Mouse (Mus musculus): ENCODE data around the gene Bloc1s5. TPM values are rescaled to one million over a fixed set of nuclear protein-coding genes. Genes with fewer than 3 reads are reported as not detected.
A peak's percentile ranks its signal among the peaks of the same experiment; 100 is the strongest.

The Bloc1s5 gene
- polyA plus RNA-seq, 1 experiment from 2014 or later, result 18.8 TPM

DNA sequence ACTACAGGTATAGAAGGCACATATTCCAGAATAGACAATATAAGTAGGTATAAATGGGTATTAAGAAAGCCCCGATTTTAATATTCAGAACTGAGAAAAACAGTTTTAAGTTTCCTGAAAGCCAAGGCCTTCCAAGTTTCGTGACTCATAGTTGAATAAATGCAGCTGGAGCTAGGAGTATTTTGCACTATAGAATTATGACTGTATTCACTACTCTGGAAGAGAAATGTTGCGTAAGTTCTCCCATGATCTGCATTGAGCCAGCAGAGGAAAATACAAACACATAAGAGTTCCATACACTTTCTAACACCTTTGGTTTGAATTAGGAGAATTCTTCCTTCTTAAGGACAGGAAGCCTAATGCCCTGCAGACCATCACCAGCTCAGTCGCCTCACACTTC lies 15.4 kb upstream of the Bloc1s5 start:
- no peak for ATAC-seq (ENCODE audit: low FRiP score, low TSS enrichment)
- Histone ChIP-seq H3K36me3 (ENCODE audit: control insufficient read depth, insufficient read depth, low read length) (peaks cover 90% of the 10 kb centered on the region), H3K4me3 (ENCODE audit: low read length) (no peak overlapping the region), H3K27me3 (ENCODE audit: control insufficient read depth, insufficient read depth, low read length) (no peaks in the 10 kb centered on the region), H3K9me3 (ENCODE audit: control insufficient read depth, low read length) (no peaks in the 10 kb centered on the region), H3K4me2 (replicated peaks; ENCODE audit: low read depth, low read length) (no peak overlapping the region), H3K4me1 (ENCODE audit: control insufficient read depth, insufficient read depth, low read length) (no peaks in the 10 kb centered on the region), H3K27ac (ENCODE audit: low read depth, low read length) (no peak overlapping the region), H3K9ac (ENCODE audit: low read depth, low read length) (no peak overlapping the region)
- 87% methylated on average over 4 of the region's 4 CpGs for WGBS

- Histone ChIP-seq H3K27ac (ENCODE audit: low read depth, low read length) (no peak overlapping the region), H3K9ac (ENCODE audit: low read depth, low read length) (no peak overlapping the region), H3K4me1 (ENCODE audit: control insufficient read depth, insufficient read depth, low read length) (no peaks in the 10 kb centered on the region), H3K27me3 (ENCODE audit: control insufficient read depth, insufficient read depth, low read length) (no peaks in the 10 kb centered on the region), H3K9me3 (ENCODE audit: control insufficient read depth, low read length) (no peaks in the 10 kb centered on the region), H3K4me2 (replicated peaks; ENCODE audit: low read depth, low read length) (no peak overlapping the region), H3K36me3 (ENCODE audit: control insufficient read depth, insufficient read depth, low read length) (peaks cover 90% of the 10 kb centered on the region), H3K4me3 (ENCODE audit: low read length) (no peak overlapping the region)
- WGBS, result 86% methylated on average over 4 of the region's 4 CpGs
- ATAC-seq (ENCODE audit: low FRiP score, low TSS enrichment), result no peak
Observed at GRCm38 (mm10) chr13:38649069-38649468, 14.2 kb upstream of the Bloc1s5 start.

DNA sequence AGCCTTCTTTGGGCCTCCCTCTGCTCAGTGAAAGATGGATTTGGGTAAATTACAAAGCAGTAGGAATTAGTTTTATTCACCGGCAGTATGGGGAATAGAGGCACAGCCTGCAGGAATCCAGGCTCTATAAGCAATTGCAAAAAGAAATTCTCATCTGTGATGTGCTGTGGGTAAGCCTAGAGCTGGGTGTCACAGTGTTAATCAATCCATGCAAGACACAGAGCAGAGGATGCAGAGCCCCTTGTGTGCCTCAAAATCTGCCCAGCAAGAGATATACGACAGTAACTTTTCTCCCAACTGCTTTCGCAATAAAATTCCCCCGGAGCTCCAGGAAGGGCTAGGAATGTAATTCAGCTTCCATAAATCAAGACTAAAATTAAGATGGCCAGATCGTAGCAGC lies 6.5 kb upstream of the Bloc1s5 start:
- H3K9ac ChIP-seq (ENCODE audit: low read depth, low read length), result no peak overlapping the region
- H3K4me1 ChIP-seq (ENCODE audit: control insufficient read depth, insufficient read depth, low read length), result no peaks in the 10 kb centered on the region
- WGBS, result 43% methylated on average over 5 of the region's 5 CpGs
- H3K4me2 ChIP-seq (replicated peaks; ENCODE audit: low read depth, low read length), result no peak overlapping the region
- peaks cover 27% of the 10 kb centered on the region for H3K36me3 ChIP-seq (ENCODE audit: control insufficient read depth, insufficient read depth, low read length)
- H3K4me3 ChIP-seq (ENCODE audit: low read length), result no peak overlapping the region
- H3K27ac ChIP-seq (ENCODE audit: low read depth, low read length), result no peak overlapping the region
- H3K27me3 ChIP-seq (ENCODE audit: control insufficient read depth, insufficient read depth, low read length), result no peaks in the 10 kb centered on the region
- no peaks in the 10 kb centered on the region for H3K9me3 ChIP-seq (ENCODE audit: control insufficient read depth, low read length)
- ATAC-seq (ENCODE audit: low FRiP score, low TSS enrichment), result no peak

- no peak for ATAC-seq (ENCODE audit: low FRiP score, low TSS enrichment)
- Histone ChIP-seq H3K27ac (ENCODE audit: low read depth, low read length) (no peak overlapping the region), H3K4me3 (ENCODE audit: low read length) (no peak overlapping the region), H3K27me3 (ENCODE audit: control insufficient read depth, insufficient read depth, low read length) (no peaks in the 10 kb centered on the region), H3K4me1 (ENCODE audit: control insufficient read depth, insufficient read depth, low read length) (no peaks in the 10 kb centered on the region), H3K4me2 (replicated peaks; ENCODE audit: low read depth, low read length) (no peak overlapping the region), H3K36me3 (ENCODE audit: control insufficient read depth, insufficient read depth, low read length) (peaks cover 24% of the 10 kb centered on the region), H3K9me3 (ENCODE audit: control insufficient read depth, low read length) (no peaks in the 10 kb centered on the region), H3K9ac (ENCODE audit: low read depth, low read length) (no peak overlapping the region)
- WGBS, result 78% methylated on average over 5 of the region's 5 CpGs
Observed at GRCm38 (mm10) chr13:38640961-38641360, 6.1 kb upstream of the Bloc1s5 start.

GRCm38 (mm10) chr13:38638694-38639093 lies 3.8 kb upstream of the Bloc1s5 start:
- Histone ChIP-seq H3K27ac (ENCODE audit: low read depth, low read length) (no peak overlapping the region), H3K4me1 (ENCODE audit: control insufficient read depth, insufficient read depth, low read length) (0 out of 2 replicates have a peak, but pooled peaks cover 5% of the 10 kb centered on the region), H3K9me3 (ENCODE audit: control insufficient read depth, low read length) (no peaks in the 10 kb centered on the region), H3K4me3 (ENCODE audit: low read length) (no peak overlapping the region), H3K4me2 (replicated peaks; ENCODE audit: low read depth, low read length) (no peak overlapping the region), H3K9ac (ENCODE audit: low read depth, low read length) (no peak overlapping the region), H3K36me3 (ENCODE audit: control insufficient read depth, insufficient read depth, low read length) (peaks cover 4% of the 10 kb centered on the region), H3K27me3 (ENCODE audit: control insufficient read depth, insufficient read depth, low read length) (no peaks in the 10 kb centered on the region)
- WGBS, result 73% methylated on average over 11 of the region's 11 CpGs
- no peak for ATAC-seq (ENCODE audit: low FRiP score, low TSS enrichment)

DNA sequence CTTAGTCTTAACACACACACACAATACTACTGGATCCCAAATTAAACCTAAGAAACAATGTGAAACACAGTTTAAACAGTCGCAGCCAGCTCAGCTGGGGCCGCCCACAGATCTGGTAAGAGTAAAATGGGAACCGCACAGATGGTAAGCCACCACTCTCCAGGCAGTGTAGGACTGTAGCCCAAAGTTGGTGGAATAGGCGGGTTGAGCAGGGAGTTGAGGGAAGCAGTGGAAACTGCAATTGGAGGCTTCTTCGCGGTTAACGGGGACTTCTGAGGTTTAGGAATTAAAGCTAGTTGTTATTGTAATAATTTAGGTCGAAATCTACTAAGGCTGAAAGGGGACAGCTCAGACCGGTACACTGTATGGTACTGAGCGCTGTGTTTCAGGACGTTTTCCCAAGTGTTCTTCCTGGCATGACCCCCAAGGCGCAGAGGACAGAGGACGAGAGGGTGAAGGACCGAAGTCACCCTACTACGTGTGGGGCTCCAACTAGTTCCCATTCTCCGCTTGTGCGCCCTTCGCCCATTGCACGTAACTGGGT lies 581 bp downstream of the Bloc1s5 start:
- Histone ChIP-seq H3K36me3 (ENCODE audit: control insufficient read depth, insufficient read depth, low read length) (no peaks in the 10 kb centered on the region; the same call in 1 of the 2 replicates), H3K9ac (ENCODE audit: low read depth, low read length) (peak overlapping the region; percentile 76), H3K27me3 (ENCODE audit: control insufficient read depth, insufficient read depth, low read length) (no peaks in the 10 kb centered on the region), H3K27ac (ENCODE audit: low read depth, low read length) (peak overlapping the region; percentile 62), H3K4me2 (replicated peaks; ENCODE audit: low read depth, low read length) (peak overlapping the region; percentile 72), H3K4me1 (ENCODE audit: control insufficient read depth, insufficient read depth, low read length) (0 out of 2 replicates have a peak, but pooled peaks cover 5% of the 10 kb centered on the region), H3K4me3 (ENCODE audit: low read length) (peak overlapping the region; percentile 86), H3K9me3 (ENCODE audit: control insufficient read depth, low read length) (no peaks in the 10 kb centered on the region)
- ATAC-seq (ENCODE audit: low FRiP score, low TSS enrichment), result peak; percentile 71
- 1% methylated on average over 19 of the region's 19 CpGs for WGBS

DNA sequence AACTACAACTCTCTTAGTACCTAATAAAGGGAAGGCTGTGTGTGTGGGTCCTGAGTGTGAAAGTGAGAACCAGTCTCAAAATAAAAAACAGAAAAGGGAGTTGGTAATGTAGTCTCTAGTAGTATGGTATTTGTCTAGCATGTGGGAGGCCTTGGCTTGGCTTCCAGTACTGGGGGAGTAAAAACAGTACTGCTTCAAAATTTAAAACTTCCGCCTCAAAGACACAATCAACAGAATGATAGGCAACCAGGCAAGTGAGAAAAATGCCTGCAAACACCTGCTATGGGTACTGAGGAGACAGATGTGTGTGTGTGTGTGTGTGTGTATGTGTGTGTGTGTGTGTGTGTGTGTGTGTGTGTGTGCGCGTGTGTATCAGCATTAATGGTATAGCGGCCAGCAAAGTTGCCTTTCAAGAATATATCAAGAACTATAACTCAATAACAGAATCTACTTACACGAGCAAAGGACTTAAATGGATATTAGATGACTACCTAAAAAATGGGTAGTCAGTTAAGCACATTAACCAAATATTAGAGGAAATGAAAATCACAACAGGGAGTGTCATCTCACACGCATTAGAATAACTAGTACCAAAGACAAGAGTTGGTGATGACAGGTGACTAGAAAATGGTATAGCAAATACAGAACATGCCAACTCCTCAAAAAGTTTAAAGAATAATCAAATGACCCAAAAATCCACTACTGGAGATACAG lies 1.5 kb downstream of the Bloc1s5 start:
- H3K27ac ChIP-seq (ENCODE audit: low read depth, low read length), result no peak overlapping the region
- no peak overlapping the region; the same call in 1 of the 2 replicates for H3K4me3 ChIP-seq (ENCODE audit: low read length)
- no peaks in the 10 kb centered on the region for H3K27me3 ChIP-seq (ENCODE audit: control insufficient read depth, insufficient read depth, low read length)
- 0 out of 2 replicates have a peak, but pooled peaks cover 5% of the 10 kb centered on the region for H3K4me1 ChIP-seq (ENCODE audit: control insufficient read depth, insufficient read depth, low read length)
- H3K36me3 ChIP-seq (ENCODE audit: control insufficient read depth, insufficient read depth, low read length), result no peaks in the 10 kb centered on the region; the same call in 1 of the 2 replicates
- 92% methylated on average over 6 of the region's 6 CpGs for WGBS
- no peak overlapping the region for H3K9ac ChIP-seq (ENCODE audit: low read depth, low read length)
- ATAC-seq (ENCODE audit: low FRiP score, low TSS enrichment), result no peak
- H3K4me2 ChIP-seq (replicated peaks; ENCODE audit: low read depth, low read length), result no peak overlapping the region
- H3K9me3 ChIP-seq (ENCODE audit: control insufficient read depth, low read length), result no peaks in the 10 kb centered on the region

- Histone ChIP-seq H3K4me1 (ENCODE audit: control insufficient read depth, insufficient read depth, low read length) (0 out of 2 replicates have a peak, but pooled peaks cover 5% of the 10 kb centered on the region), H3K9me3 (ENCODE audit: control insufficient read depth, low read length) (no peaks in the 10 kb centered on the region), H3K27ac (ENCODE audit: low read depth, low read length) (no peak overlapping the region), H3K27me3 (ENCODE audit: control insufficient read depth, insufficient read depth, low read length) (no peaks in the 10 kb centered on the region), H3K4me3 (ENCODE audit: low read length) (no peak overlapping the region), H3K4me2 (replicated peaks; ENCODE audit: low read depth, low read length) (no peak overlapping the region), H3K36me3 (ENCODE audit: control insufficient read depth, insufficient read depth, low read length) (no peaks in the 10 kb centered on the region; the same call in 1 of the 2 replicates), H3K9ac (ENCODE audit: low read depth, low read length) (no peak overlapping the region)
- no peak for ATAC-seq (ENCODE audit: low FRiP score, low TSS enrichment)
- WGBS, result 88% methylated on average over 6 of the region's 6 CpGs
Observed at GRCm38 (mm10) chr13:38632556-38632955, 2.4 kb downstream of the Bloc1s5 start.

DNA sequence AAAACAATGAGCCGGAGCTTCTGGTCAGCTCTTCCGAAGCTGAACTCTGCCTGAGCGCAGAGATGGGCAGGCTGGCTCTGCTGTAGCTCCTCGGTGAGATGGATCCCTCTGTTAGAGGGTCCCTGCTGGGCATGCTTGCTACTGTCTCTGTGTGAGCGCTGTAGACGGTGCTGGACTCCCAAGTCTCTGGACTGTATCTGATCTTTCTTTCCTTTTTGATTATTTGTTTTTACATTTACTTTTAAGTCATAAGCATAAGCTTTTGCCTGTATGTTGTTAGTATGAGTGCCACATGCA lies 8.7 kb downstream of the Bloc1s5 start:
- no peak overlapping the region for H3K4me3 ChIP-seq (ENCODE audit: low read length)
- no peaks in the 10 kb centered on the region for H3K9me3 ChIP-seq (ENCODE audit: control insufficient read depth, low read length)
- no peaks in the 10 kb centered on the region for H3K4me1 ChIP-seq (ENCODE audit: control insufficient read depth, insufficient read depth, low read length)
- 41% methylated on average over 6 of the region's 6 CpGs for WGBS
- H3K27ac ChIP-seq (ENCODE audit: low read depth, low read length), result no peak overlapping the region
- no peak for ATAC-seq (ENCODE audit: low FRiP score, low TSS enrichment)
- H3K36me3 ChIP-seq (ENCODE audit: control insufficient read depth, insufficient read depth, low read length), result peaks cover 6% of the 10 kb centered on the region; the same call in 1 of the 2 replicates
- H3K4me2 ChIP-seq (replicated peaks; ENCODE audit: low read depth, low read length), result no peak overlapping the region
- no peak overlapping the region for H3K9ac ChIP-seq (ENCODE audit: low read depth, low read length)
- no peaks in the 10 kb centered on the region for H3K27me3 ChIP-seq (ENCODE audit: control insufficient read depth, insufficient read depth, low read length)
